Mouse (Mus musculus) 3134 (cell line): ENCODE measurements around the gene Fam83f.

Experiments used
- DNase-seq: peaks from one replicate; pipeline ENCODE4 v3.0.0-alpha.2; 2011; ENCODE audit warnings: low spot score; ENCODE audit not compliant: insufficient read length; ENCODE audit errors: extremely low read depth

Fam83f gene

GRCm38 (mm10) chr15:80738244-80738643, 66.6 kb downstream of the Fam83f start:
- DNase-seq, result no peak

- no peak for DNase-seq
Measured at GRCm38 (mm10) chr15:80739972-80740371, 68.3 kb downstream of the Fam83f start.

- DNase-seq, result no peak
Measured at GRCm38 (mm10) chr15:80741836-80742235, 70.2 kb downstream of the Fam83f start.

- peak; percentile 23 for DNase-seq
Measured at GRCm38 (mm10) chr15:80742991-80743474, 71.4 kb downstream of the Fam83f start.

GRCm38 (mm10) chr15:80743606-80744005, 72.0 kb downstream of the Fam83f start:
- DNase-seq, result no peak

- no peak for DNase-seq
Measured at GRCm38 (mm10) chr15:80744667-80745422, 73.2 kb downstream of the Fam83f start.

- no peak for DNase-seq
Measured at GRCm38 (mm10) chr15:80748979-80749378, 77.3 kb downstream of the Fam83f start.
